Mouse (Mus musculus) induced T-regulatory cell, adult 2 months (primary cell): ENCODE results near the gene Gm45062.

Source experiments
- DNase-seq: peaks from one replicate; pipeline ENCODE4 v3.0.0-alpha.2; 2012; ENCODE audit warnings: low read depth

Gene Gm45062

DNA sequence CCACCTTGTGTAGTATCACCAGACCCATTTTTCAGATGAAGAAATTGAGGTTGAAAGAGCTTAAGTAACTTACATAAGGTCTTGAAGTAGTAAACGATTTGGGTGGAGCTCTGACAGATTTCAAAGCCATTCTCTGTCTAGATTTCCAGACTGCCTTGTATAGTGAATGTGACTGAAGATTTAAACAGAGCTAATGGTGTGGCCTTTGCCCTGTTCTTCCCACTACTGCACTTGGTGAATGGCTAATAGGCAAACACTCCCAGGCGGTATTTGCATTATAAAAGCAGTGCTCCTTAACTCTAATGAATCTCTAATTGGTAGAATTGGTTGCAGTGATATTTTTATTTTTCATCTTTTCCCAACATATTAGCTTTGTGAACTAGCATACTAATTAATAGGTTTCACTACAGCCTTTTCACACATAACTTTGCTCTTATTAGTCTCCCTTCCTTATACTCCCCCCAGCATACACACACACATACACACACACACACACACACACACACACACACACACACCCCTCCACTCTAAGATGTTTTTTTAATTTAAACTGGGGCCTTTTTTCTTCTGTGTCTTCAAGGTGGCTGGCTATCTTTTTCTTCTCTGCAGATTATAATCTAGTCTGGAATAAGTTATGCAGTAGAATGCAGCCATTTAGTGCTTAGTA, 109.1 kb downstream of the Gm45062 start:
- no peak for DNase-seq

DNA sequence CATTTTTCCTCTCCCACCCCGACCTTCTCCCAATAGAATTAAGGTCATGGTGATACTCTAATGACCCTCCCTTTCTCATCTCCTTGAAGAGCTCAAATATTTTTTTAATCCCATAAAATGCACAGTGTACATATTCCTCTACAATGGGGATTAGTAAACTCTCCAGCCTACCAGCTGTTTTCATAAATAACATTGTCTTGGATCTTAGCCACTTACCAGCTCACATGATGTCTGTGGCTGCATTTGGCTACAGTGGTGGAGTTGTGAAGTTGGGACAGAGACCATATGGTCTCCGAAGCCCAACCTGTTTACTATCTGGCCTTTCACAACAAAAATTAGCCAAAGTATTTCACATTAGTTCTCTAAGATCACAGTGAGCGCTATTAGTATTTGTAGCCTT, 111.4 kb downstream of the Gm45062 start:
- DNase-seq, result no peak

- no peak for DNase-seq
Observed at GRCm38 (mm10) chr6:8373051-8373450, 113.8 kb downstream of the Gm45062 start.

DNA sequence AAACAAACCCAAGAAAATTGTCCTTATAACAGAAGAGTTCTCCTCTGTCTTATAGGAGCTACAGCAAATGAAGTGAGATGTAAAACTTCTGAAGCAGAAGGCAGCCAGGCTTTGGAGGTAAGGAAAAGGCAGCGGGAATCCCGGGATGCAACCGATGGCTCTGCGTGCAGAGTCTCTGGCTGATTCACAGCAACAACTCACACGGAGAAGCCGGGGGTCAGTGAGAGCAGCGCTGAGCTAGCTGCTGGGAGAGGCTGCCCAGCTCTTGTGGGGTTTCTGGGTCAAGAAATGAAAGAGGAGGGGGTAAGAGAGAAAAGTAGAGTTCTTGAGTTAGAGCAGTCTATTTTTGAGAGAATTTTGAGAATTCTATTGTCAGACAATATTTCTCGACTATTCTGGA, 114.6 kb downstream of the Gm45062 start:
- no peak for DNase-seq

DNA sequence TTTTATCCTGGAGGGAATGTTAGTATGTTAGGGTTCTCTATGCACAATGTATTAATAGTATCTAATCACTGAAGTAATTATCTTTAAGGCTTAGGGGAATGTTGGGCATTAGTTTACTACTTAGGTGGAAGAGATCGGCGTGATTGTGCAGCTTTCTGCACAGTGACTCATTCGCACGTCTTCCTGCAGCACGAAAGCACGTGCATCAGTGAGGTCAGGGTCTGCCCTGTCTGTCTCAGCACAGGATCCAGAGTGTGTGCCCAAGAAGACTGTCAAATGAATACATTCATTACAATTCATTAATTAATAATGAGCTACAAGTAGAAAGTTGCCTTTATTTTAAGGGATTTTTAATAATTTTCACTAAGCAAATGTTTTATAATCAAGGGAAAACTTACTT, 115.0 kb downstream of the Gm45062 start:
- DNase-seq, result no peak

- no peak for DNase-seq
Observed at GRCm38 (mm10) chr6:8374712-8375111, 115.5 kb downstream of the Gm45062 start.

- no peak for DNase-seq
Observed at GRCm38 (mm10) chr6:8376351-8376750, 117.1 kb downstream of the Gm45062 start.

DNA sequence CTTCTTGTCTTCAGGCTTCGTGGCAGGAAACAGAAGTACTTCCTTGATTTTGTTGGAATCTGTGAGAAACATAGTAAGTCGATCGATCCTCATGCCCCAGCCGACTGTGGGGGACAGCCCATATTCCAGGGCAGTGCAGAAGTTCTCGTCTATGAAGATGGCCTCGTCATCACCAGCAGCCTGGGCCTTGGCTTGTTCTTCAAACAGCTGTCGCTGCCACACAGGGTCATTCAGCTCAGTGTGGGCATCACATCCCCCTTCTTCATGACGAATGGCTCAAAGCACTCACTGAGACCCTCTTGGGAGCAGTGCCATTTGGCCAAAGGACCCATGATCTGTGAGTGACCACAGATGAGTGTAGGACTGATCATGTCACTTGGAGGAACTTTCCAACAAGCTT, 118.4 kb downstream of the Gm45062 start:
- no peak for DNase-seq

GRCm38 (mm10) chr6:8389307-8389706, 130.1 kb downstream of the Gm45062 start:
- DNase-seq, result no peak

DNA sequence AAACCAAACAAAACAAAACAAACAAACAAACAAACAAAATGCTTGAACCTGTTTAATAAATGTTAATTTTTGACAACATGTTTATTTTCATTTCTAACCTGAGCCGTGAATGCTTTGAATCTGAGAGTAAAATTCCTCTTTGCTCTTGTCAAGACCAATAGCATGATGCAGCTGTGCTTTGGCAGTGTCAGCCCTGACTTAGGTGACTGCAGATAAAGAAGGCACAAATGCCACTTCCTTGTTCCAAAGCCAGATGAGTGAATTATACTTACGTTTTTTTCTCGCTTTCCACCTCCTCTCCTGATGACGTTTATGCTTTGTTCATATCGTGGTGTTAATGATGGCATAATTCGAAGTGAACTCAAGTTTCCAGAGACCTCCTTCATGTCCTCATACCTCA, 131.0 kb downstream of the Gm45062 start:
- no peak for DNase-seq

DNA sequence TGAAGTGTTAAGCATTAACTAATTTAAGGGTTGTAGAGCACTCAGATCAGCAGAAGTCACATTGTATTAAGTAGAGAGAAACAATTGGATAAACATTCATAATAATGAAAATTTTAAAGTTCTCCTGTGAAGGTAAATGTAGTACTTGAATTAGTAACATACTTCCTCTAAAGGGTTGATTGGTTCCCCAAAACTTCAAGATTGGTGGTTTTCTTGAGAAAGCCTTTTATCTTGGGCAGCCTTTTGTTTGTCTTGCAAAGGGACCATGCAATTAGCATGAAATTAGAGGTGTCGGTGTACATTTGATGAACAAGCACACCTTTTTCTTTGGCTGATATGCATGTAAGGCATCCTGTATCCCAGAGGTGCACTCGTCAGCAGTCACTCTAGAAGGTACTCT, 131.7 kb downstream of the Gm45062 start:
- no peak for DNase-seq

- no peak for DNase-seq
Observed at GRCm38 (mm10) chr6:8393029-8393428, 133.8 kb downstream of the Gm45062 start.

DNA sequence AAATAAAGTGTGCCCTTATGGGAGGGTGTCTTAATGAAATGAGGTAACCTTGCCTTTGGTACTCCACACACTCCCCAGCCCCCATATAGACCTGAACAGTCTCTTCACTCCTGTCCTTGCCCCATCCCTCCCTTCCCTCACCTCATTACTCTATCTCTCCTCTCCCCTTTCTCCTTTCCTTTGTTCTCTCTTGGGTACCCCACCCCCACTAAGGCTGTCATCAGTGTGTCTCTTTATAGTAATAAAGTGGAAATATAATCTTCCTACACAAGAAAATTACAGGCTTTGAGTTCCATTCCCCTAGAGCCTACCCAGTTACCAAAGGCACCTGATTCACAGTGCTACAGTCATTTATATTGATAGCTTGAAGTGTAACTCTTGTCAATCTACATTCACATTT, 134.8 kb downstream of the Gm45062 start:
- no peak for DNase-seq

DNA sequence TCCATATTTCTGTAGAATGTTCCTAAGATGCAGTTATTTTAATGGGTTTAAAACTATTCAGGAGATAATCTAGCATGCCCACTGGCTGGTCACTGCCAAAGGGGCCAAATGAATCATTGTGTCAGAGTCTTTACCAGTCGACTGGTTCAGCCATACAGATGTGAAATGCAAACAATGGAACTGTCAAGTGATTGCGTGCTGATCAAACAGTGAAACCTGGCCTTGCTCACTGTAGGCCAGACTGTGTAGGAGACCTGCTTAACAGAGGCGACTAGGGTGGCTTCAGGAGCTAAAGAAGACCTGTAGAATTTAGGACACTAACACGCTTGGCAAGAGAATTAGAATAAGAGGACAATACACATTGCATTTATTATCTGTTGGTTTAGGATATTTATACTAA, 135.8 kb downstream of the Gm45062 start:
- DNase-seq, result no peak

GRCm38 (mm10) chr6:8397252-8397651, 138.0 kb downstream of the Gm45062 start:
- no peak for DNase-seq

DNA sequence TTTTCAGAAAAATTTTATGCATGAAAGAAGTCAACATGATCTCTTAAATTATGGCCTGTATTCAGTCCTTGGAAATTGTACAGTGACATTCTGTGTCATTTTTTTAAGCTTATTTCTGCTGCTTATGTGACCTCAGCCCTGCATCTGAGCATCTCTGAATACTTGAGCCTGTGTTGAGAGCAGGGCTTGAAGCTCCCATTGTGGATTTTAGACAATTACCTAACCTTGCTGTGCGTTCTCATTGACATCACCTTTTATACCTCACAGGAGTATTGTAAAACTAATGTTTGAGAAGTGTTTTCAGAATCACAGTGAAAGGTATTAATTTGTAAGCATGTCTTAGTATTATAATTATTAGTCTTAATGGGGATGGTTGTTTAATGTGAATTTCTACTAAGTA, 140.5 kb downstream of the Gm45062 start:
- no peak for DNase-seq

DNA sequence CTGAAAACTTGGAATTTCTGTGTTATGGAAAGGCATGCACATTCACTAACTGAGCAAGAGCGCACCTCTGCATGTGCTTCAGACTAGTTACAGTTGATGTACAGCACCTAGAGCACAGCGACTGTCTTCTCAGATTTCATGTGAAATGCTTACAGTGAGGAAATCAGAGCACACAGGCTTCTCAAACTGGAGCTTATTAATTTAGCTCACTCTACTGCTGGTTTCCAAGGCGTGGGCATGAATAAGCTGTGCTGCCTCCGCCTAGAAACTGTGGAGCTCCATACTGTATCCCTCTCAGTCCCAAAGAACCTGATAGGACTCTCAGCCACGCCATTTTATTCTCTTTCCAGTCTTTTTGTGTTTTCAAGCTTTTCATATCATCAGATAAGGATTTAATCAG, 143.9 kb downstream of the Gm45062 start:
- DNase-seq, result no peak

GRCm38 (mm10) chr6:8405844-8406243, 146.6 kb downstream of the Gm45062 start:
- DNase-seq, result no peak

GRCm38 (mm10) chr6:8408332-8408731, 149.1 kb downstream of the Gm45062 start:
- DNase-seq, result peak; percentile 52

- DNase-seq, result no peak
Observed at GRCm38 (mm10) chr6:8409865-8410264, 150.6 kb downstream of the Gm45062 start.

- no peak for DNase-seq
Observed at GRCm38 (mm10) chr6:8412845-8413598, 153.8 kb downstream of the Gm45062 start.

DNA sequence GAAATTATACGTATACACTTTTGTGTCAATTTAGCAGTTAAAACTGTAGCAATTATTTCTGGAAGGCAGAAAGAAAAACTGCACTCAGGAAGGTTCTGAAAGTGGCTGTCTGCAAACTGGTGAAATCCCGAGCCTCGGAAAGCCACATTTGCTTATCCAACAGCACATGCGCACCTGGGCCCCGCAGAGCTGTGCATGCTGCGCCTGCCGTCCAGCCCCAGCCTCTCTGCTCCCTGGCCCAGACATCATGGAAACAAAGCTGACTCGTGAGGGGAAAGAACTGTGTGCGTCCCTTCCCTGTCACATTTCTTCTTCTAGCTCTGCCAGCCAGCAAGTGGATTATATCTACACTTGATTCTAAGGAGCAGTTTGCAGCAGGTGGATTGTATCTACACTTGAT, 154.8 kb downstream of the Gm45062 start:
- no peak for DNase-seq

GRCm38 (mm10) chr6:8415823-8416222, 156.6 kb downstream of the Gm45062 start:
- DNase-seq, result no peak
